Mouse (Mus musculus): Measurements from ENCODE around the gene Fkbp14. TPM values are rescaled to one million over a fixed set of nuclear protein-coding genes. Genes with fewer than 3 reads are reported as not detected.
A peak's percentile ranks its signal among the peaks of the same experiment; 100 is the strongest.

Fkbp14 gene
- polyA plus RNA-seq, 1 experiment, result not detected

- TF ChIP-seq GATA1 (IDR thresholded peaks at IDR 0.05; ENCODE audit: low read length), result no peak
Measured at GRCm38 (mm10) chr6:54540252-54540887, 56.7 kb downstream of the Fkbp14 start.

DNA sequence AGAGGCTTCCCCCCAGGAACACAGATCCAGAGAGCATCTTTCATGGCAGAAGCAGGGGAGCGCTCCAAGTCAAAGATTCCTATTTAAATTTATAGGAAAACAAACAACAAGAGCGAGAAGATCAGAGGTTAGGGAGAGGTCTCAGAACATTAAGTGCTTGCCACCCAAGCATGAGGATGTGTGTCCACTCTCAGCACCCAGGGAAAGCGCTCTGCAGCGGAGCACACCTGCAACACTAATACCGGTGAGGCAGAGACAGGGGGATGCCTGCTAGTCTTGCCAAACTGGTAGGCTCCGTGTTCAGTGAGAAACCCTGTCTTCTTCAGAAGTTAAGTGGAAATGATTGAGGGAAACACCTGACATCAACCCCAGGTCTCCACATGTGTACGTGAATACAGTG lies 57.7 kb downstream of the Fkbp14 start:
- TF ChIP-seq GATA1 (IDR thresholded peaks at IDR 0.05; ENCODE audit: low read length), result no peak

GRCm38 (mm10) chr6:54538773-54539173 lies 58.3 kb downstream of the Fkbp14 start:
- TF ChIP-seq GATA1 (IDR thresholded peaks at IDR 0.05; ENCODE audit: low read length), result no peak

- no peak for TF ChIP-seq GATA1 (IDR thresholded peaks at IDR 0.05; ENCODE audit: low read length)
Measured at GRCm38 (mm10) chr6:54537053-54537452, 60.1 kb downstream of the Fkbp14 start.

DNA sequence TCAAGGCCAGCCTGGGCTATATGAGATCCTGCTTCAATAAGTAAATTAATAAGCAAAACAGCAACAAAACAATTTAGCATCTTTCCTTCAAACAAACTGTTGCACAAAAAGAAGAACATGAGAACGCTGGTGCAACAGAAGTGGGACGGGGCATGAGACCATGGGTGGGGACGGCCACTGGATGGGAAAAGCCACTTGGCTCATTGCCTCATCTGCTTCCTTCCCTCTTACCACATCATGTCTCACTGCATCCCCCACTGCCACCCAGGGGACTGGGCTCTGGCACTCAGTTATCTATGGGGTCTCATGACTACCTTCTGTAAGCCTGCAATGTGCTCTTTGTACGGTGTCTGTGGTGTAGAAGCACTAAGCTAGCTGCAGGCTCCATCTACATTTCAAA lies 61.6 kb downstream of the Fkbp14 start:
- no peak for TF ChIP-seq GATA1 (IDR thresholded peaks at IDR 0.05; ENCODE audit: low read length)

DNA sequence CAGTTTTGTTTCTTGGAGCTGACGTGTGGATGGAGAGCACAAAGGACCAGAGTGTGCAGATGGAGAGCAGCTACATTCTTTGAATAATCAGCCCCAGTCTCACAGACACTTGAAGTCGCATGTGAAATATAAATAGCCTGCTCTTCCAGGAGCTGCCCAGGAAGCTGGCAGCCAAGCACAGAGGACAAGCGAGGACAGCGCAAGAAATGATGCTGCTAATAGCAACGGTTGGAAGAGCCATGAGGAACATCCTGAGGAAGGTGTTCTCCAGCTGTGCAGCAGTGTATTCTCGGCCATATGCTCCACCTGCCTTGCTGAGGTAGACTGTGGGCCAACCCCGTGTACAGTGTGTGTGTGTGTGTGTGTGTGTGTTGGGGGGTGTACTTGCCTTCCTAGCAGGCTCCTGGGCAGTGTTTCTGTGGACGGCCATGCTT lies 66.0 kb downstream of the Fkbp14 start:
- no peak for TF ChIP-seq GATA1 (IDR thresholded peaks at IDR 0.05; ENCODE audit: low read length)

GRCm38 (mm10) chr6:54530182-54530581 lies 66.9 kb downstream of the Fkbp14 start:
- no peak for TF ChIP-seq GATA1 (IDR thresholded peaks at IDR 0.05; ENCODE audit: low read length)

GRCm38 (mm10) chr6:54528666-54529065 lies 68.4 kb downstream of the Fkbp14 start:
- peak; percentile 80 for TF ChIP-seq GATA1 (IDR thresholded peaks at IDR 0.05; ENCODE audit: low read length)

Other genes with a start within 250 kb of the Fkbp14 start
- gene Wipf3, start 167.7 kb downstream of the Fkbp14 start, polyA plus RNA-seq (2012), result not detected in 2 replicates
- gene Scrn1, start 30.8 kb downstream of the Fkbp14 start, polyA plus RNA-seq (2012), result not detected in 2 replicates
- gene Plekha8, start 2.2 kb downstream of the Fkbp14 start, polyA plus RNA-seq (2012), result 1.6 and 2.1 TPM in 2 replicates
- 1.1 and 1.3 TPM in 2 replicates for gene Mturn, start 84.3 kb upstream of the Fkbp14 start, polyA plus RNA-seq (2012)
- gene Znrf2, start 219.6 kb upstream of the Fkbp14 start, polyA plus RNA-seq (2012), result 23.2 and 31.3 TPM in 2 replicates

Data from G1E-ER4 (cell line).